Comparison of ENCODE assay signal across 16 mouse cellular contexts in genomic region chr10:61765558-61765957, GRCm38 (mm10). TPM values are rescaled to one million over a fixed set of nuclear protein-coding genes. Genes with fewer than 3 reads are reported as not detected.
A peak's percentile ranks its signal among the peaks of the same experiment; 100 is the strongest.
DNase-seq lines count a peak whose midpoint lies in the region; ATAC-seq lines count a peak whose summit lies in the region.
"Had no signal": no experiment of that assay in that cellular context is flagged by ENCODE, and none has a peak within 500 bp of the region (broad histone marks: within the 10 kb centered on the region; RNA-seq: fewer than 3 reads in every experiment).

No protein-coding gene starts in this region.

- WGBS in forebrain, embryonic 12.5 days = 40% methylated on average over 5 of the region's 5 CpGs
- 16% methylated on average over 5 of the region's 5 CpGs for WGBS in forebrain, embryonic 15.5 days
- WGBS in neural tube, embryonic 12.5 days = 35% methylated on average over 5 of the region's 5 CpGs
- 22% methylated on average over 5 of the region's 5 CpGs for WGBS in hindbrain, embryonic 13.5 days

- H3K4me1 ChIP-seq in forebrain, embryonic 12.5 days = peaks cover 29% of the 10 kb centered on the region
- H3K4me1 ChIP-seq in forebrain, embryonic 15.5 days = peaks cover 17% of the 10 kb centered on the region
- H3K4me1 ChIP-seq in neural tube, embryonic 12.5 days = peaks cover 16% of the 10 kb centered on the region
- peaks cover 33% of the 10 kb centered on the region for H3K4me1 ChIP-seq in hindbrain, embryonic 13.5 days (replicated peaks)

- H3K36me3 ChIP-seq in forebrain, embryonic 12.5 days (replicated peaks) = peaks cover 16% of the 10 kb centered on the region; the same call in 1 of the 2 replicates
- H3K36me3 ChIP-seq in forebrain, embryonic 15.5 days = 0 out of 2 replicates have a peak, but pooled peaks cover 5% of the 10 kb centered on the region
- H3K36me3 ChIP-seq in neural tube, embryonic 12.5 days = peaks cover 7% of the 10 kb centered on the region; the same call in 1 of the 2 replicates
- peaks cover 11% of the 10 kb centered on the region; the same call in 1 of the 2 replicates for H3K36me3 ChIP-seq in hindbrain, embryonic 13.5 days
- H3K36me3 ChIP-seq: intestine, embryonic 15.5 days had no signal

- ATAC-seq in forebrain, embryonic 12.5 days (ENCODE audit: low FRiP score) = peak; percentile 60; the same call in 1 of the 2 replicates
- no peak for ATAC-seq in forebrain, embryonic 15.5 days (replicated peaks)
- peak; percentile 58 for ATAC-seq in neural tube, embryonic 12.5 days (ENCODE audit: low FRiP score, low read depth)
- 0 out of 2 replicates have a peak, but pooled peaks have one; percentile 15 for ATAC-seq in hindbrain, embryonic 13.5 days (ENCODE audit: low FRiP score)
- ATAC-seq: intestine, embryonic 15.5 days had no signal

- no peaks in the 10 kb centered on the region for H3K9me3 ChIP-seq in forebrain, embryonic 12.5 days
- H3K9me3 ChIP-seq in forebrain, embryonic 15.5 days = no peaks in the 10 kb centered on the region
- no peaks in the 10 kb centered on the region for H3K9me3 ChIP-seq in neural tube, embryonic 12.5 days
- H3K9me3 ChIP-seq in hindbrain, embryonic 13.5 days = no peaks in the 10 kb centered on the region
- H3K9me3 ChIP-seq: heart, embryonic 13.5 days; intestine, embryonic 15.5 days; kidney, embryonic 15.5 days had no signal

- no peaks in the 10 kb centered on the region for H3K27me3 ChIP-seq in forebrain, embryonic 12.5 days
- no peaks in the 10 kb centered on the region for H3K27me3 ChIP-seq in forebrain, embryonic 15.5 days
- H3K27me3 ChIP-seq in neural tube, embryonic 12.5 days (replicated peaks) = peaks cover 12% of the 10 kb centered on the region; the same call in 1 of the 2 replicates
- H3K27me3 ChIP-seq in hindbrain, embryonic 13.5 days = peaks cover 9% of the 10 kb centered on the region
- H3K27me3 ChIP-seq: heart, embryonic 13.5 days; intestine, embryonic 15.5 days; kidney, embryonic 15.5 days had no signal

- no peak overlapping the region for H3K4me2 ChIP-seq in forebrain, embryonic 12.5 days
- H3K4me2 ChIP-seq in forebrain, embryonic 15.5 days (replicated peaks) = no peak overlapping the region
- no peak overlapping the region for H3K4me2 ChIP-seq in neural tube, embryonic 12.5 days (replicated peaks)
- no peak overlapping the region for H3K4me2 ChIP-seq in hindbrain, embryonic 13.5 days
- H3K4me2 ChIP-seq: intestine, embryonic 15.5 days; kidney, embryonic 15.5 days had no signal

- no peak overlapping the region for H3K27ac ChIP-seq in forebrain, embryonic 12.5 days
- no peak overlapping the region for H3K27ac ChIP-seq in forebrain, embryonic 15.5 days (replicated peaks)
- no peak overlapping the region for H3K27ac ChIP-seq in neural tube, embryonic 12.5 days
- no peak overlapping the region for H3K27ac ChIP-seq in hindbrain, embryonic 13.5 days
- H3K27ac ChIP-seq: intestine, embryonic 15.5 days; kidney, embryonic 15.5 days had no signal

- H3K4me3 ChIP-seq in forebrain, embryonic 12.5 days (replicated peaks) = no peak overlapping the region
- H3K4me3 ChIP-seq in forebrain, embryonic 15.5 days = no peak overlapping the region
- H3K4me3 ChIP-seq in neural tube, embryonic 12.5 days = no peak overlapping the region
- H3K4me3 ChIP-seq in hindbrain, embryonic 13.5 days = no peak overlapping the region
- H3K4me3 ChIP-seq: heart, embryonic 13.5 days; intestine, embryonic 15.5 days; kidney, embryonic 15.5 days had no signal

- no peak overlapping the region for H3K9ac ChIP-seq in forebrain, embryonic 12.5 days
- no peak overlapping the region for H3K9ac ChIP-seq in forebrain, embryonic 15.5 days (replicated peaks)
- H3K9ac ChIP-seq in neural tube, embryonic 12.5 days = no peak overlapping the region
- H3K9ac ChIP-seq in hindbrain, embryonic 13.5 days = no peak overlapping the region
- H3K9ac ChIP-seq: intestine, embryonic 15.5 days; kidney, embryonic 15.5 days had no signal

- no peak for DNase-seq in neural tube, embryonic 10.5 days (ENCODE audit: extremely low spot score, low spot score)
- no peak for DNase-seq in Muller cell, postnatal 12 days (ENCODE audit: inconsistent ontology term)
- DNase-seq in layer of hippocampus, adult 9-11 months = no peak
- no peak for DNase-seq in gastrocnemius, postnatal 4 days (ENCODE audit: low spot score in 2 of 2)
- DNase-seq: adrenal gland, postnatal 25 days; cerebellum, adult 2 months; heart, postnatal 36 days; lung, adult 18-20 months had no signal

RNA-seq across cellular contexts. Expression of gene H2afy2, which starts 18.4 kb away (rescaled TPM):
- 362 and 384 TPM in 2 replicates for polyA plus RNA-seq in forebrain, embryonic 12.5 days (2016; fragmentation: Nextera tagmentation; extraction: Ambion mirVana)
- 312 TPM in 2 replicates for polyA plus RNA-seq in forebrain, embryonic 15.5 days (2015; fragmentation: Nextera tagmentation; extraction: Ambion mirVana)
- 333 and 346 TPM in 2 replicates for polyA plus RNA-seq in neural tube, embryonic 12.5 days (2016; fragmentation: Nextera tagmentation; extraction: Ambion mirVana)
- polyA plus RNA-seq in hindbrain, embryonic 13.5 days (2015; fragmentation: Nextera tagmentation; extraction: Ambion mirVana) = 334 and 351 TPM in 2 replicates
- total RNA-seq in gastrocnemius, postnatal 4 days (2021) = 10 to 100 TPM; 14.3 to 14.6 TPM
- total RNA-seq: megakaryocyte-erythroid progenitor cell, adult 5-6 weeks had no signal

RNA-seq across cellular contexts. Expression of gene Aifm2, which starts 50.5 kb away (rescaled TPM):
- 5.8 and 6.1 TPM in 2 replicates for polyA plus RNA-seq in forebrain, embryonic 12.5 days (2016; fragmentation: Nextera tagmentation; extraction: Ambion mirVana)
- polyA plus RNA-seq in forebrain, embryonic 15.5 days (2015; fragmentation: Nextera tagmentation; extraction: Ambion mirVana) = 5.2 and 6.7 TPM in 2 replicates
- 9.4 and 10.7 TPM in 2 replicates for polyA plus RNA-seq in neural tube, embryonic 12.5 days (2016; fragmentation: Nextera tagmentation; extraction: Ambion mirVana)
- polyA plus RNA-seq in hindbrain, embryonic 13.5 days (2015; fragmentation: Nextera tagmentation; extraction: Ambion mirVana) = 8.2 and 8.3 TPM in 2 replicates
- 10 to 100 TPM; 18.9 to 22.9 TPM for total RNA-seq in gastrocnemius, postnatal 4 days (2021)
